Mouse (Mus musculus) B cell, adult (primary cell): Measurements from ENCODE around the gene Cenpe. TPM values are rescaled to one million over a fixed set of nuclear protein-coding genes. Genes with fewer than 3 reads are reported as not detected.

ENCODE experiments used
- total RNA-seq: library from RNA; stranded (reverse); gene quantifications from 4 replicates; pipeline ENCODE4 v1.2.4, GENCODE M21; 2023; ENCODE audit not compliant: inconsistent age

The Cenpe gene
- 1.7 to 3.0 TPM (median 1.9 TPM) in 4 replicates for total RNA-seq

GRCm38 (mm10) chr3:135211805-135212657, at the start of gene Cenpe:
Cenpe (plus strand) TSS chr3:135212537.

GRCm38 (mm10) chr3:135280669-135281415, 68.5 kb downstream of the Cenpe start, which contains the start of gene Bdh2:
Bdh2 (plus strand) TSS chr3:135281221.

GRCm38 (mm10) chr3:135307411-135308259, 95.3 kb downstream of the Cenpe start, which contains the start of gene Slc9b2:
Slc9b2 (plus strand) TSS chr3:135307700.

Other genes with a start within 250 kb of the Cenpe start
- gene Bdh2, start 68.7 kb downstream of the Cenpe start, total RNA-seq: not detected in 4 replicates
- not detected in 4 replicates for gene Slc9b2, start 95.2 kb downstream of the Cenpe start, total RNA-seq
- not detected in 4 replicates for gene Slc9b1, start 135.5 kb downstream of the Cenpe start, total RNA-seq
- gene Cisd2, start 211.4 kb downstream of the Cenpe start, total RNA-seq: 58.9 to 64.1 TPM (median 61.6 TPM) in 4 replicates
- gene Ube2d3, start 225.6 kb downstream of the Cenpe start, total RNA-seq: 477 to 492 TPM (median 486 TPM) in 4 replicates